Mouse (Mus musculus) brain, embryonic 14.5 days (tissue): ENCODE measurements around the gene AB124611.

Experiments
- CTCF ChIP-seq: fragments of 200-500 bp; IDR thresholded peaks from 2 replicates; pipeline ENCODE4 v1.5.1; 2012; ENCODE audit warnings: inconsistent platforms, mild to moderate bottlenecking, moderate library complexity, borderline replicate concordance; ENCODE audit not compliant: insufficient read depth, insufficient read length; ENCODE audit errors: extremely low read depth
- POLR2A ChIP-seq: fragments of 200-500 bp; IDR thresholded peaks from 2 replicates; pipeline ENCODE4 v1.6.1; 2012; ENCODE audit warnings: mild to moderate bottlenecking, inconsistent platforms, borderline replicate concordance; ENCODE audit not compliant: poor library complexity, insufficient read depth, insufficient read length, severe bottlenecking; ENCODE audit errors: extremely low read depth

DNA sequence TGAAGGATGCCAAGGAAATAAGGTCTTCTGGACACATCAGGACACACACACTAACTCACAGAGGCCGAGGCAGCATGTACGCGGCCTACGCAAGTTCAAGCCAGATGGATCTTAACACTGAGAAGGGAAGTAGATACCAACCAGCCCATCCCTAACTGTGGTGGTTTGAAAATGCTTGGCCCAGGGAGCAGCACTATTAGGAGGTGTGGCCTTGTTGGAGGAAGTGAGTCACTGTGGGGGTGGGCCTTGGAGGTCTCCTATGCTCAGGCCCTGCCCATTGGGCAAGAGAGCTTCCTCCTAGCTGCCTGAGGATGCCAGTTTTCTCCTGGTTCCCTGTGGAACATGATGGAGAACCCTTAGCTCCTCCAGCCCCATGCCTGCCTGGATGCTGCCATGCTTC is 12.5 kb upstream of the AB124611 start:
- no peak for TF ChIP-seq CTCF
- TF ChIP-seq POLR2A = no peak
